Mouse (Mus musculus) heart, embryonic 11.5 days (tissue): ENCODE measurements at regions not wholly inside any gene's neighbourhood (a gene's known extent, or its start where the extent isn't known, plus 50 kb on each side); places are given as distances from the start of the nearest gene placed in this dataset.

Experiments
- ATAC-seq: fragments of 200-750 bp; cut with Nextera tagmentation; replicated peaks from 2 replicates; pipeline ENCODE4 v1.8.0; 2017; ENCODE audit warnings: moderate library complexity; ENCODE audit not compliant: insufficient number of reproducible peaks, low FRiP score, low TSS enrichment
- H3K27ac ChIP-seq: fragments of 300-500 bp; sonication (generic); 2 replicates; pipeline ENCODE4 v1.5.1; 2014; ENCODE audit warnings: mild to moderate bottlenecking, low read depth, low read length
- H3K27me3 ChIP-seq: fragments of 300-500 bp; sonication (generic); 2 replicates; pipeline ENCODE4 v1.6.1; 2014; ENCODE audit warnings: mild to moderate bottlenecking, low read length, mixed read lengths; ENCODE audit not compliant: control insufficient read depth, insufficient read depth
- H3K36me3 ChIP-seq: fragments of 300-500 bp; sonication (generic); 2 replicates; pipeline ENCODE4 v1.6.1; 2014; ENCODE audit warnings: mild to moderate bottlenecking, low read length, moderate library complexity, mixed read lengths; ENCODE audit not compliant: control insufficient read depth, insufficient read depth
- H3K4me1 ChIP-seq: fragments of 300-500 bp; sonication (generic); 2 replicates; pipeline ENCODE4 v1.6.1; 2014; ENCODE audit warnings: low read length; ENCODE audit not compliant: control insufficient read depth, insufficient read depth
- H3K4me2 ChIP-seq: fragments of 300-500 bp; sonication (generic); 2 replicates; pipeline ENCODE4 v1.6.1; 2014; ENCODE audit warnings: mild to moderate bottlenecking, moderate library complexity
- H3K4me3 ChIP-seq: fragments of 300-500 bp; sonication (generic); 2 replicates; pipeline ENCODE4 v1.5.1; 2014; ENCODE audit warnings: low read depth, low read length
- H3K9ac ChIP-seq: fragments of 300-500 bp; sonication (generic); 2 replicates; pipeline ENCODE4 v1.6.1; 2014; ENCODE audit warnings: mild to moderate bottlenecking, low read depth, low read length, moderate library complexity
- H3K9me3 ChIP-seq: fragments of 300-500 bp; sonication (generic); replicated peaks from 2 replicates; pipeline ENCODE4 v1.6.1; 2016; ENCODE audit warnings: low read length; ENCODE audit not compliant: control insufficient read depth
- WGBS: fragments of 180-500 bp; shearing (Covaris S2); extraction: QIAGEN DNeasy Blood & Tissue Kit; methylation state at CpG from one replicate; pipeline ENCODE4 v1.1.7; 2014; ENCODE audit not compliant: insufficient replicate concordance; 5-methylcytosine and 5-hydroxymethylcytosine counted together

GRCm38 (mm10) chr2:160236806-160237205 lies 97.2 kb downstream of the Gm826 start:
- no peak overlapping the region for H3K4me2 ChIP-seq
- 51% methylated on average over 7 of the region's 7 CpGs for WGBS
- ATAC-seq, result no peak

GRCm38 (mm10) chr2:160230786-160231185 lies 103.2 kb downstream of the Gm826 start:
- no peaks in the 10 kb centered on the region for H3K27me3 ChIP-seq
- no peaks in the 10 kb centered on the region for H3K4me1 ChIP-seq
- 65% methylated on average over 8 of the region's 8 CpGs for WGBS
- H3K27ac ChIP-seq, result no peak overlapping the region
- no peak overlapping the region for H3K4me3 ChIP-seq
- ATAC-seq, result no peak
- H3K9me3 ChIP-seq, result peaks cover 3% of the 10 kb centered on the region; the same call in 1 of the 2 replicates
- no peak overlapping the region for H3K9ac ChIP-seq
- H3K36me3 ChIP-seq, result no peaks in the 10 kb centered on the region
- no peak overlapping the region for H3K4me2 ChIP-seq

More at GRCm38 (mm10) chr2:160236806-160237205, 97.2 kb downstream of the Gm826 start:
- Histone ChIP-seq H3K4me1 (no peaks in the 10 kb centered on the region), H3K9ac (no peak overlapping the region), H3K36me3 (no peaks in the 10 kb centered on the region), H3K27ac (no peak overlapping the region), H3K9me3 (peaks cover 3% of the 10 kb centered on the region; the same call in 1 of the 2 replicates), H3K4me3 (no peak overlapping the region), H3K27me3 (no peaks in the 10 kb centered on the region)

GRCm38 (mm10) chr2:160228331-160229035 lies 105.5 kb downstream of the Gm826 start:
- 62% methylated on average over 8 of the region's 8 CpGs for WGBS
- Histone ChIP-seq H3K9me3 (no peaks in the 10 kb centered on the region), H3K4me2 (no peak overlapping the region), H3K27me3 (no peaks in the 10 kb centered on the region), H3K4me3 (no peak overlapping the region), H3K27ac (no peak overlapping the region), H3K36me3 (no peaks in the 10 kb centered on the region), H3K4me1 (no peaks in the 10 kb centered on the region), H3K9ac (no peak overlapping the region)
- ATAC-seq, result no peak

- Histone ChIP-seq H3K27me3 (0 out of 2 replicates have a peak, but pooled peaks cover 3% of the 10 kb centered on the region), H3K4me2 (no peak overlapping the region), H3K36me3 (no peaks in the 10 kb centered on the region), H3K9ac (no peak overlapping the region), H3K4me3 (no peak overlapping the region), H3K4me1 (no peaks in the 10 kb centered on the region), H3K9me3 (no peaks in the 10 kb centered on the region), H3K27ac (no peak overlapping the region)
- 62% methylated on average over 5 of the region's 5 CpGs for WGBS
- no peak for ATAC-seq
Observed at GRCm38 (mm10) chr2:160225450-160225849, 108.5 kb downstream of the Gm826 start.

GRCm38 (mm10) chr2:160223366-160223765 lies 110.6 kb downstream of the Gm826 start:
- 89% methylated on average over 8 of the region's 8 CpGs for WGBS
- 0 out of 2 replicates have a peak, but pooled peaks cover 3% of the 10 kb centered on the region for H3K27me3 ChIP-seq
- H3K4me2 ChIP-seq, result no peak overlapping the region
- no peak overlapping the region for H3K4me3 ChIP-seq
- H3K4me1 ChIP-seq, result no peaks in the 10 kb centered on the region
- no peak for ATAC-seq
- no peak overlapping the region for H3K9ac ChIP-seq
- no peaks in the 10 kb centered on the region for H3K9me3 ChIP-seq
- no peak overlapping the region for H3K27ac ChIP-seq
- H3K36me3 ChIP-seq, result no peaks in the 10 kb centered on the region

- Histone ChIP-seq H3K9me3 (no peaks in the 10 kb centered on the region), H3K4me1 (no peaks in the 10 kb centered on the region), H3K4me2 (no peak overlapping the region), H3K9ac (no peak overlapping the region), H3K36me3 (no peaks in the 10 kb centered on the region), H3K27me3 (0 out of 2 replicates have a peak, but pooled peaks cover 3% of the 10 kb centered on the region), H3K27ac (no peak overlapping the region), H3K4me3 (no peak overlapping the region)
- no peak; the same call in 1 of the 2 replicates for ATAC-seq
- 80% methylated on average over 10 of the region's 11 CpGs for WGBS
Observed at GRCm38 (mm10) chr2:160221772-160222171, 112.2 kb downstream of the Gm826 start.

GRCm38 (mm10) chr2:160220562-160221021 lies 113.4 kb downstream of the Gm826 start:
- Histone ChIP-seq H3K4me1 (no peaks in the 10 kb centered on the region), H3K27ac (no peak overlapping the region), H3K9ac (no peak overlapping the region), H3K36me3 (no peaks in the 10 kb centered on the region), H3K9me3 (no peaks in the 10 kb centered on the region), H3K27me3 (0 out of 2 replicates have a peak, but pooled peaks cover 3% of the 10 kb centered on the region), H3K4me3 (no peak overlapping the region), H3K4me2 (no peak overlapping the region)
- WGBS, result 26% methylated on average over 7 of the region's 7 CpGs
- ATAC-seq, result no peak

- Histone ChIP-seq H3K36me3 (no peaks in the 10 kb centered on the region), H3K4me3 (no peak overlapping the region), H3K4me1 (no peaks in the 10 kb centered on the region), H3K9me3 (no peaks in the 10 kb centered on the region), H3K27me3 (no peaks in the 10 kb centered on the region), H3K9ac (no peak overlapping the region), H3K4me2 (no peak overlapping the region), H3K27ac (no peak overlapping the region)
- no peak for ATAC-seq
- 79% methylated on average over 10 of the region's 10 CpGs for WGBS
Observed at GRCm38 (mm10) chr2:160214032-160214812, 119.7 kb downstream of the Gm826 start.
